Mouse (Mus musculus) hindbrain, embryonic 13.5 days (tissue): Measurements from ENCODE around the gene Npr3. TPM values are rescaled to one million over a fixed set of nuclear protein-coding genes. Genes with fewer than 3 reads are reported as not detected.

Experiments
- ATAC-seq: fragments of 200-750 bp; cut with Nextera tagmentation; 2 replicates; pipeline ENCODE4 v1.8.0; 2017; ENCODE audit warnings: moderate TSS enrichment; ENCODE audit not compliant: low FRiP score
- H3K27ac ChIP-seq: fragments of 300-500 bp; sonication (generic); 2 replicates; pipeline ENCODE4 v1.5.1; 2015; ENCODE audit warnings: inconsistent platforms, mild to moderate bottlenecking, moderate library complexity
- H3K27me3 ChIP-seq: fragments of 300-500 bp; sonication (generic); 2 replicates; pipeline ENCODE4 v1.6.1; 2015; ENCODE audit warnings: mild to moderate bottlenecking, inconsistent platforms
- H3K36me3 ChIP-seq: fragments of 300-500 bp; sonication (generic); 2 replicates; pipeline ENCODE4 v1.6.1; 2015; ENCODE audit warnings: mild to moderate bottlenecking, inconsistent platforms
- H3K4me1 ChIP-seq: fragments of 300-500 bp; sonication (generic); replicated peaks from 2 replicates; pipeline ENCODE4 v1.6.1; 2015; ENCODE audit warnings: inconsistent platforms
- H3K4me2 ChIP-seq: fragments of 300-500 bp; sonication (generic); 2 replicates; pipeline ENCODE4 v1.6.1; 2015; ENCODE audit warnings: inconsistent platforms, mild to moderate bottlenecking, moderate library complexity
- H3K4me3 ChIP-seq: fragments of 300-500 bp; sonication (generic); 2 replicates; pipeline ENCODE4 v1.5.1; 2015; ENCODE audit warnings: mild to moderate bottlenecking, inconsistent platforms
- H3K9ac ChIP-seq: fragments of 300-500 bp; sonication (generic); 2 replicates; pipeline ENCODE4 v1.6.1; 2015; ENCODE audit warnings: mild to moderate bottlenecking, inconsistent platforms
- H3K9me3 ChIP-seq: fragments of 300-500 bp; sonication (generic); 2 replicates; pipeline ENCODE4 v1.6.1; 2016; ENCODE audit warnings: inconsistent platforms
- whole genome bisulfite sequencing: fragments of 180-500 bp; shearing (Covaris S2); methylation state at CpG from one replicate; pipeline ENCODE4 v1.1.7; 2015; 5-methylcytosine and 5-hydroxymethylcytosine counted together
- polyA plus RNA-seq: library from polyadenylated mRNA; unstranded; fragments of >200 nt; fragmentation: Nextera tagmentation; extraction: Ambion mirVana; gene quantifications from 2 replicates; pipeline ENCODE4 v1.2.1, GENCODE M21; 2015

Npr3 gene
- polyA plus RNA-seq, 1 experiment from 2014 or later, result 2.7 TPM

- Histone ChIP-seq H3K27ac (peak overlapping the region; percentile 55; the same call in 1 of the 2 replicates), H3K4me2 (peak overlapping the region; percentile 77), H3K4me3 (peak overlapping the region; percentile 48), H3K36me3 (no peaks in the 10 kb centered on the region), H3K4me1 (peaks cover 49% of the 10 kb centered on the region), H3K9me3 (no peaks in the 10 kb centered on the region), H3K27me3 (peaks cover 79% of the 10 kb centered on the region), H3K9ac (0 out of 2 replicates have a peak overlapping the region, but pooled peaks have one; percentile 24)
- 0 out of 2 replicates have a peak, but pooled peaks have one; percentile 0 for ATAC-seq
- WGBS, result under 1% methylated on average over 35 of the region's 36 CpGs
These were observed 991 bp downstream of the Npr3 start for GRCm38 (mm10) chr15:11906021-11906570.

GRCm38 (mm10) chr15:11904848-11905672 is 2.0 kb downstream of the Npr3 start:
- Histone ChIP-seq H3K9ac (peak overlapping the region; percentile 71), H3K4me3 (peak overlapping the region; percentile 48), H3K27me3 (peaks cover 86% of the 10 kb centered on the region), H3K4me2 (peak overlapping the region; percentile 77), H3K4me1 (peaks cover 49% of the 10 kb centered on the region), H3K36me3 (no peaks in the 10 kb centered on the region), H3K27ac (no peak overlapping the region), H3K9me3 (no peaks in the 10 kb centered on the region)
- WGBS, result under 1% methylated on average over 90 of the region's 90 CpGs
- ATAC-seq, result peak; percentile 70

GRCm38 (mm10) chr15:11904043-11904847 is 2.8 kb downstream of the Npr3 start:
- H3K27me3 ChIP-seq, result peaks cover 89% of the 10 kb centered on the region
- H3K4me1 ChIP-seq, result peaks cover 49% of the 10 kb centered on the region
- peak overlapping the region; percentile 71 for H3K9ac ChIP-seq
- under 1% methylated on average over 48 of the region's 48 CpGs for WGBS
- H3K9me3 ChIP-seq, result no peaks in the 10 kb centered on the region
- ATAC-seq, result peak; percentile 33
- H3K4me3 ChIP-seq, result peak overlapping the region; percentile 48
- H3K27ac ChIP-seq, result peak overlapping the region; percentile 13; the same call in 1 of the 2 replicates
- H3K36me3 ChIP-seq, result no peaks in the 10 kb centered on the region
- peak overlapping the region; percentile 77 for H3K4me2 ChIP-seq

- H3K4me2 ChIP-seq, result peak overlapping the region; percentile 77
- H3K4me1 ChIP-seq, result peaks cover 49% of the 10 kb centered on the region
- H3K9ac ChIP-seq, result peak overlapping the region; percentile 71
- no peaks in the 10 kb centered on the region for H3K36me3 ChIP-seq
- H3K9me3 ChIP-seq, result no peaks in the 10 kb centered on the region
- ATAC-seq, result peak; percentile 6; the same call in 1 of the 2 replicates
- peak overlapping the region; percentile 48 for H3K4me3 ChIP-seq
- 3% methylated on average over 34 of the region's 34 CpGs for whole genome bisulfite sequencing
- H3K27ac ChIP-seq, result peak overlapping the region; percentile 13; the same call in 1 of the 2 replicates
- H3K27me3 ChIP-seq, result peaks cover 86% of the 10 kb centered on the region
These were observed 3.7 kb downstream of the Npr3 start for GRCm38 (mm10) chr15:11903196-11904042.

- no peak for ATAC-seq
- Histone ChIP-seq H3K9ac (no peak overlapping the region), H3K4me3 (no peak overlapping the region), H3K27ac (no peak overlapping the region), H3K9me3 (no peaks in the 10 kb centered on the region), H3K4me2 (no peak overlapping the region), H3K36me3 (no peaks in the 10 kb centered on the region), H3K27me3 (peaks cover 32% of the 10 kb centered on the region), H3K4me1 (no peaks in the 10 kb centered on the region)
- WGBS, result 96% methylated on average over 8 of the region's 8 CpGs
These were observed 9.5 kb downstream of the Npr3 start for GRCm38 (mm10) chr15:11897617-11898016.

GRCm38 (mm10) chr15:11897162-11897561 is 9.9 kb downstream of the Npr3 start:
- no peak for ATAC-seq
- WGBS, result 90% methylated on average over 5 of the region's 5 CpGs
- Histone ChIP-seq H3K27me3 (peaks cover 27% of the 10 kb centered on the region), H3K4me1 (no peaks in the 10 kb centered on the region), H3K36me3 (no peaks in the 10 kb centered on the region), H3K9ac (no peak overlapping the region), H3K4me2 (no peak overlapping the region), H3K27ac (no peak overlapping the region), H3K9me3 (no peaks in the 10 kb centered on the region), H3K4me3 (no peak overlapping the region)

- no peak overlapping the region for H3K9ac ChIP-seq
- H3K27me3 ChIP-seq, result 0 out of 2 replicates have a peak, but pooled peaks cover 2% of the 10 kb centered on the region
- no peaks in the 10 kb centered on the region for H3K4me1 ChIP-seq
- WGBS, result 83% methylated on average over 9 of the region's 9 CpGs
- H3K4me3 ChIP-seq, result no peak overlapping the region
- H3K36me3 ChIP-seq, result no peaks in the 10 kb centered on the region
- no peak overlapping the region for H3K27ac ChIP-seq
- H3K4me2 ChIP-seq, result no peak overlapping the region
- ATAC-seq, result no peak
- H3K9me3 ChIP-seq, result no peaks in the 10 kb centered on the region
These were observed 13.1 kb downstream of the Npr3 start for GRCm38 (mm10) chr15:11893969-11894368.

- H3K27me3 ChIP-seq, result no peaks in the 10 kb centered on the region
- no peaks in the 10 kb centered on the region for H3K4me1 ChIP-seq
- no peak for ATAC-seq
- no peak overlapping the region for H3K4me3 ChIP-seq
- whole genome bisulfite sequencing, result 61% methylated on average over 3 of the region's 3 CpGs
- no peak overlapping the region for H3K27ac ChIP-seq
- H3K4me2 ChIP-seq, result no peak overlapping the region
- no peak overlapping the region for H3K9ac ChIP-seq
- no peaks in the 10 kb centered on the region for H3K36me3 ChIP-seq
- no peaks in the 10 kb centered on the region for H3K9me3 ChIP-seq
These were observed 15.7 kb downstream of the Npr3 start for GRCm38 (mm10) chr15:11891395-11891794.

- Histone ChIP-seq H3K36me3 (no peaks in the 10 kb centered on the region), H3K4me3 (no peak overlapping the region), H3K27me3 (no peaks in the 10 kb centered on the region), H3K27ac (no peak overlapping the region), H3K9ac (no peak overlapping the region), H3K4me2 (peak overlapping the region; percentile 8; the same call in 1 of the 2 replicates), H3K4me1 (no peaks in the 10 kb centered on the region), H3K9me3 (peaks cover 4% of the 10 kb centered on the region; the same call in 1 of the 2 replicates)
- no peak for ATAC-seq
- WGBS, result 59% methylated on average over 10 of the region's 10 CpGs
These were observed 24.4 kb downstream of the Npr3 start for GRCm38 (mm10) chr15:11882508-11883205.

- H3K27me3 ChIP-seq, result no peaks in the 10 kb centered on the region
- no peak overlapping the region for H3K27ac ChIP-seq
- H3K4me1 ChIP-seq, result no peaks in the 10 kb centered on the region
- no peak overlapping the region for H3K9ac ChIP-seq
- H3K9me3 ChIP-seq, result peaks cover 4% of the 10 kb centered on the region; the same call in 1 of the 2 replicates
- no peak overlapping the region for H3K4me3 ChIP-seq
- H3K36me3 ChIP-seq, result no peaks in the 10 kb centered on the region
- ATAC-seq, result no peak
- H3K4me2 ChIP-seq, result no peak overlapping the region
- 84% methylated on average over 6 of the region's 6 CpGs for WGBS
These were observed 25.3 kb downstream of the Npr3 start for GRCm38 (mm10) chr15:11881822-11882221.

- Histone ChIP-seq H3K9ac (no peak overlapping the region), H3K4me2 (no peak overlapping the region)
These were observed 28.8 kb downstream of the Npr3 start for GRCm38 (mm10) chr15:11878334-11878733.

More at GRCm38 (mm10) chr15:11878334-11878733, 28.8 kb downstream of the Npr3 start:
- H3K27me3 ChIP-seq, result no peaks in the 10 kb centered on the region
- no peak overlapping the region for H3K4me3 ChIP-seq
- H3K36me3 ChIP-seq, result no peaks in the 10 kb centered on the region
- ATAC-seq, result no peak
- 97% methylated on average over 1 of the region's 1 CpGs for WGBS
- H3K27ac ChIP-seq, result no peak overlapping the region
- H3K9me3 ChIP-seq, result peaks cover 9% of the 10 kb centered on the region
- no peaks in the 10 kb centered on the region for H3K4me1 ChIP-seq
